Mouse (Mus musculus) brown adipose tissue, adult 24 weeks (tissue): ENCODE results near the gene Efhd1. TPM values are rescaled to one million over a fixed set of nuclear protein-coding genes. Genes with fewer than 3 reads are reported as not detected.

Source experiments
- H3K27ac ChIP-seq: fragments of 200-500 bp; replicated peaks from 2 replicates; pipeline ENCODE4 v1.5.1; 2012; ENCODE audit warnings: low read depth, mild to moderate bottlenecking, low read length
- H3K4me1 ChIP-seq: fragments of 200-500 bp; 2 replicates; pipeline ENCODE4 v1.6.1; 2012; ENCODE audit warnings: low read length, mixed read lengths; ENCODE audit not compliant: control insufficient read depth, insufficient read depth, insufficient read length
- H3K4me3 ChIP-seq: fragments of 200-500 bp; 2 replicates; pipeline ENCODE4 v1.5.1; 2012; ENCODE audit warnings: low read depth, mild to moderate bottlenecking, low read length, moderate library complexity; ENCODE audit not compliant: insufficient read depth
- polyA plus RNA-seq: library from polyadenylated mRNA; stranded (reverse); fragments of >200 nt; gene quantifications from 2 replicates; pipeline ENCODE4 v1.2.4, GENCODE M21; 2012; ENCODE audit not compliant: missing spikeins, insufficient read depth, insufficient read length

Efhd1 gene
- polyA plus RNA-seq, 1 experiment: 10.2 TPM

DNA sequence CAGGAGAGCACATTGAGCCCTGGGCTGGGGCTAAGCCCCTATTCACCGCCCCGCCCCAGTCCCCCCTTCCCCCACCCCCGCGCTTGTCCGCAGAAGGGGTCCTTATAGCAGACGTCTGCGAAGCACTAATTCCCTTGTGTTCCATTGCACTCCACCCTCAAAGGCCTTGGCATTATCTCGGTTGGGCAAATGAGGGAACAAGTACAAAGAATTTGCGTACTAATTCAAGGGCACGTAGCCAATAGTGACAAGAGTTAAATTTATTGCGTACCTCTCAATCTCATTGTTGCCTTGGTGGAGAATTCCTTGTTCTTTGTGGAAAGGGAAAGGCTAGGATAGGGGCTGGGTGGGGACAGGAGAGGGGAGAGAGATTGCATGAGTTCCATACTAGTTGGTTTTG is 6.5 kb upstream of the Efhd1 start:
- Histone ChIP-seq H3K27ac (no peak overlapping the region), H3K4me1 (no peaks in the 10 kb centered on the region), H3K4me3 (no peak overlapping the region)

DNA sequence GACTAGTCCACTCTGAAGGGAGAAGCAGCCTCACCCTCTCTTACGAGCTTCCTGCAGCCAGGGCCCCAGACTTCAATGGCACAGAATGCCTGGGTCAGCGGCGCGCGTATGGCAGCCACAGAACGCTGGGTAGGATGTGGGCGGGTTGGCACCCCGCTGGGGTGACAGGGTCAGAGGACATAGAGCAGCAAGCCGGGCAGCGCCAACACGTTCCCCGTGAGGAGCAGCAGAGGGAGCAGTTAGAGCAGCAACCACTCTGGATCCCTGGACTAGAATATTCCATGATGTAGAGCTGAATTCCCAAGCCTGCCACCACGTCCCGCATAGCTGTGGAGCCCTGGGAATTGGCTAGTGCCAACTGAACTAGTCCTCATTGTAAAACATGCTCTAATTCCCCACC is 5.7 kb upstream of the Efhd1 start:
- Histone ChIP-seq H3K27ac (no peak overlapping the region), H3K4me1 (no peaks in the 10 kb centered on the region), H3K4me3 (no peak overlapping the region; the same call in 1 of the 2 replicates)

DNA sequence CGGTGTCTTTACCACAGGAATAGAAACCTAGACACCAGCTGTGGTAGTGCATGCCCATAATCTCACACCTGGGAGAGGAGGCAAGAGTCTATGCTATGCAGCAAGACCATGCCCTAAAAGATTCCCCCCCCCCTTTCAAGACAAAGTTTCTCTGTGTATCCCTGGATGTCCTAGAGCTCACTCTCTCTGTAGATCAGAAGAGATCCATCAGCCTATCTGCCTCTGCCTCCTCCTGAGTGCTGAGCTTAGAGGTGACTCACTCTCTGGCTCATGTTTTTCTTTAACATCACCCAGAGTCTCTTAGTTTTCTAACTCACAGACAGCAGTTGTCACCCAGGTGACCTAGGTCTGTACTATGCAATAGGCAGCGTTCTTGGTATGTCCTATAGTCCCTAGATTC is 4.8 kb upstream of the Efhd1 start:
- Histone ChIP-seq H3K27ac (no peak overlapping the region), H3K4me1 (no peaks in the 10 kb centered on the region), H3K4me3 (no peak overlapping the region)

DNA sequence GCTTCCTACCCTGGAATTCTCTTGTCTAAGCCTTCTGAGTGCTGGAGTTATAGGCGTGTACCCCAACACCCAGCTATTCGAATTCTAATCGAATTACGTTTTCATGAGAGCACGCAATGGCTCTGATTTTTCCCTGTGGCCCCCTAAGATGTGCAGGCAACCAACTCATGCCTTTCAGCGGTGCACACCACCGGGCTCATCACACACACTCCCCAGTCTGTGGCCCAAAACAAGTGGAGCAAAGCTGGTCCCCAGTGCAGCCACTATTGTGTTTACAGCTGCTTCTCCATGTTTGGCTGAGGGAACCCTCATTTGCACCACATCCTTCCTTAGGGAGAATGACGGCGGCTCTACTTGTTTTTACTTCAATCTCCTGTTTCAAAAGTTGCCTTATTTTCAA is 906 bp upstream of the Efhd1 start:
- Histone ChIP-seq H3K4me1 (no peaks in the 10 kb centered on the region), H3K27ac (no peak overlapping the region), H3K4me3 (no peak overlapping the region)

DNA sequence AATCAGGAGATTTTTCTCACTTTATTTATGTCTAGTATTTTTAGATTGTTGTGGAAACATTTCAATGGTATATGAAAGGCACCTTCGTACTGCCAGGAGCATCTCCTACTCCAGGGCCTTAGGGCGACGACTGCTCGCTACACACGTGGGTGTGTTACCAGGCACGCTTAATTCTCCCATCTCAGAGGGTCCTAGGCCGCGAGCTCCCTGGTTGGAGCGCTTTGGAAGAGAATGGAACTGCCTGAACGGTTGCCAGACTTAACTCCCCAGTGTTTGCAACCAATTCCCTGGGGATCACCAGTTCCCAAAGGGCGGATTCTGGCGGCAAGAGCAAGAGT is 398 bp upstream of the Efhd1 start:
- no peaks in the 10 kb centered on the region for H3K4me1 ChIP-seq
- H3K27ac ChIP-seq: no peak overlapping the region

GRCm38 (mm10) chr1:87265200-87265599 is 1.0 kb downstream of the Efhd1 start:
- Histone ChIP-seq H3K4me1 (no peaks in the 10 kb centered on the region), H3K27ac (no peak overlapping the region), H3K4me3 (peak overlapping the region; percentile 55)

More for the DNA sequence above, 398 bp upstream of the Efhd1 start:
- H3K4me3 ChIP-seq: peak overlapping the region; percentile 55

GRCm38 (mm10) chr1:87266296-87267090 is 2.3 kb downstream of the Efhd1 start:
- 0 out of 2 replicates have a peak overlapping the region, but pooled peaks have one; percentile 29 for H3K4me3 ChIP-seq
- H3K27ac ChIP-seq: no peak overlapping the region
- no peaks in the 10 kb centered on the region for H3K4me1 ChIP-seq

DNA sequence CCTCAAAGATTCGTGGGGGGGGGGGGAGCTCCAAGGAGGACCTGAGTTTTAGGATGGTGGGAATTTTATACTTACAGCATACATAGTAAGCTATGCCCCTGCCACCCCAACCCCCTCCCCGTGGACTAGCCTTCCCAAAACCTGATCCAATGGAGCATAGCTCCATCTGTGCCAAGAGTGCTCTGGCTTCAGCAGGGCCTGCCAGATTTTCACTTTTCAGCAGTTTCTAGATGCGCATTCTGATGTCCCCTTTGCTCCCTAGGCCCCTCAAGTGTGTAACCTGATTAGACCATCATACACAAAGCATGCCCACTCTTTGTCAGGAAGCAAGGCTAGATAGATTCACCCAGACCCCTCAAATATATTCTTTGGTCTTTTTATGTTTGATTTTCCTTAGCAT is 6.0 kb downstream of the Efhd1 start:
- Histone ChIP-seq H3K4me3 (no peak overlapping the region), H3K27ac (no peak overlapping the region), H3K4me1 (peaks cover 5% of the 10 kb centered on the region; the same call in 1 of the 2 replicates)

- Histone ChIP-seq H3K4me1 (peaks cover 5% of the 10 kb centered on the region; the same call in 1 of the 2 replicates), H3K27ac (peak overlapping the region; percentile 44; the same call in 1 of the 2 replicates), H3K4me3 (0 out of 2 replicates have a peak overlapping the region, but pooled peaks have one; percentile 0)
These were observed 6.7 kb downstream of the Efhd1 start for GRCm38 (mm10) chr1:87270641-87271467.

GRCm38 (mm10) chr1:87271596-87271995 is 7.4 kb downstream of the Efhd1 start:
- Histone ChIP-seq H3K4me3 (no peak overlapping the region), H3K27ac (no peak overlapping the region), H3K4me1 (peaks cover 5% of the 10 kb centered on the region; the same call in 1 of the 2 replicates)

GRCm38 (mm10) chr1:87272462-87272861 is 8.3 kb downstream of the Efhd1 start:
- Histone ChIP-seq H3K4me3 (no peak overlapping the region), H3K4me1 (peaks cover 5% of the 10 kb centered on the region; the same call in 1 of the 2 replicates), H3K27ac (no peak overlapping the region)

DNA sequence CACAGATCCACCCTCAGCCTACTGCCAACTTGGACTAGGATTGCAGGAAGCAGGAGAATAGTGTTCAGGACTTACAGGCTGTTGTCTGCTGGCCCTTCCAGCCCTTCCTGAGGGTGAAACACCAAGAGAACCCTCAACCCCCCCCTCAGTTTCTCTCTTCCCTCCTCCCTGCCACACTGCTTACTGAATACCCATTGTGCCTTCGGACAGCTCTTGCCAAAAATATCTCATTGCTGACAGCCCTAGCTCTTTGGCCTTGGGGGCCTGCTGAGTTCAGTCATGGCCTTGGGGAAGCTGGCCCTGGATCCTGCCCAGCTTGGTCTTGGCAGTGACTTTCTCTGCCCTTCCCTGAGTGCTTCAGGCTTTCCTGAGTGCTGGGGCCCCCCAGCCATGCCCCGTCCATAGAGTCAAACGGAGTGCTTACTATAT is 9.4 kb downstream of the Efhd1 start:
- H3K27ac ChIP-seq: no peak overlapping the region
- no peak overlapping the region for H3K4me3 ChIP-seq

GRCm38 (mm10) chr1:87274134-87274533 is 10.0 kb downstream of the Efhd1 start:
- H3K4me1 ChIP-seq: peaks cover 5% of the 10 kb centered on the region; the same call in 1 of the 2 replicates
- no peak overlapping the region for H3K4me3 ChIP-seq
- H3K27ac ChIP-seq: no peak overlapping the region

More for the DNA sequence above, 9.4 kb downstream of the Efhd1 start:
- H3K4me1 ChIP-seq: peaks cover 5% of the 10 kb centered on the region; the same call in 1 of the 2 replicates

DNA sequence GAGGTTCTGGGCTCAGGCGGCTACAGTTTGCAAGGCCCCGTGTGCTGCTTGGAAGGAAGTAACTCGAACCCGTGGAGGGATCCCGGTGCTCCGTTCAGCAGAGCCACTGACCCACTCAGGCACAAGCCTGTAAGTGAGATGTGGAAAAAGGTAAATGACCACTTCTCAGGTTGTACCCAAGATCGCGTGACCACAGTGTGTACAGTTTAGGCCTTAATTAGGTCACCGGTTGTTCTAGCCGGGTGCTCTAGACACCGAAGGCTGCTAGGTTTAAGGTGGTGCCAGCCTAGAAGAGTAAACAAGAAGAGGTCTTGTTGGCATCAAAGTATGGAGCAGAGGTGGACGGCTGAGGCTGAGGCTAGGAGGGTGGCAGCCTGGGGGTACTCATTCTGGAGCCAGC is 11.0 kb downstream of the Efhd1 start:
- H3K4me3 ChIP-seq: no peak overlapping the region
- no peak overlapping the region for H3K27ac ChIP-seq
- H3K4me1 ChIP-seq: peaks cover 5% of the 10 kb centered on the region; the same call in 1 of the 2 replicates

- peaks cover 5% of the 10 kb centered on the region; the same call in 1 of the 2 replicates for H3K4me1 ChIP-seq
- H3K27ac ChIP-seq: no peak overlapping the region
- H3K4me3 ChIP-seq: no peak overlapping the region
These were observed 11.9 kb downstream of the Efhd1 start for GRCm38 (mm10) chr1:87276056-87276455.
